Mouse (Mus musculus) heart, postnatal 0 days (tissue): Measurements from ENCODE around the gene Ten1.

Experiments used
- CTCF ChIP-seq: IDR thresholded peaks from 2 replicates; pipeline ENCODE4 v1.5.1; 2016; ENCODE audit warnings: antibody characterized with exemption, control low read depth, low read depth
- EP300 ChIP-seq: IDR thresholded peaks from 2 replicates; pipeline ENCODE4 v1.6.1; 2016; ENCODE audit warnings: antibody characterized with exemption, low read depth

- TF ChIP-seq CTCF (no peak), EP300 (no peak)
Observed at GRCm38 (mm10) chr11:116232427-116232826, 33.8 kb downstream of the Ten1 start.
